Mouse (Mus musculus) heart, postnatal 25 days (tissue): Measurements from ENCODE around the gene Ccng2. TPM values are rescaled to one million over a fixed set of nuclear protein-coding genes. Genes with fewer than 3 reads are reported as not detected.

Source experiments
- DNase-seq: peaks from one replicate; pipeline ENCODE4 v3.0.0; 2022; ENCODE audit warnings: low spot score
- intact Hi-C: fragments of 180-260 bp; cut with DNase I; formaldehyde crosslinking; loops from one replicate; pipeline ENCODE4 v1.15.1; 2025
- total RNA-seq, 2 experiments: library from RNA; stranded (reverse); gene quantifications; 2 replicates each; pipeline ENCODE4 v1.2.3; 2021

Gene Ccng2
- total RNA-seq, 2 experiments from 2014 or later = 14.6 to 17.7 TPM

GRCm38 (mm10) chr5:93323320-93324001, 56.4 kb downstream of the Ccng2 start:
- intact Hi-C loops = loop anchor here (2.0 to 10.0 kb wide), 4 partner anchors 143 to 596 kb away; no protein-coding TSS in a partner anchor

More at GRCm38 (mm10) chr5:93323320-93324001, 56.4 kb downstream of the Ccng2 start:
- no peak for DNase-seq

Other genes with a start within 250 kb of the Ccng2 start
- gene Sowahb, start 222.2 kb upstream of the Ccng2 start, total RNA-seq = not detected
- gene Sept11, start 173.8 kb upstream of the Ccng2 start, total RNA-seq = 10 to 100 TPM; 35.0 to 35.2 TPM
- gene Ccni, start 60.8 kb upstream of the Ccng2 start, total RNA-seq = 100 to 1,000 TPM; 178 to 183 TPM
- under 1 TPM; 0.36 to 0.48 TPM for gene 2010109A12Rik, start 60.7 kb upstream of the Ccng2 start, total RNA-seq